Mouse (Mus musculus): ENCODE data around the gene Trim10.

The Trim10 gene

GRCm38 (mm10) chr17:36869284-36869954 lies at the start of gene Trim10:
Trim10 (plus strand) TSS chr17:36869574.
- no peak for DNase-seq (ENCODE audit: low spot score)

- peak; percentile 37 for DNase-seq (ENCODE audit: low spot score)
These were observed 45.4 kb upstream of the Trim10 start for GRCm38 (mm10) chr17:36824005-36824404.

GRCm38 (mm10) chr17:36825525-36825924 lies 43.8 kb upstream of the Trim10 start:
- DNase-seq (ENCODE audit: low spot score) = no peak

GRCm38 (mm10) chr17:36826002-36826401 lies 43.4 kb upstream of the Trim10 start:
- peak; percentile 84 for DNase-seq (ENCODE audit: low spot score)

- DNase-seq (ENCODE audit: low spot score) = no peak
These were observed 40.9 kb upstream of the Trim10 start for GRCm38 (mm10) chr17:36828488-36828887.

GRCm38 (mm10) chr17:36830470-36830869 lies 38.9 kb upstream of the Trim10 start:
- DNase-seq (ENCODE audit: low spot score) = no peak

GRCm38 (mm10) chr17:36832694-36833093 lies 36.7 kb upstream of the Trim10 start:
- DNase-seq (ENCODE audit: low spot score) = no peak

GRCm38 (mm10) chr17:36835591-36836426 lies 33.6 kb upstream of the Trim10 start:
- no peak for DNase-seq (ENCODE audit: low spot score)

GRCm38 (mm10) chr17:36836427-36836812 lies 33.0 kb upstream of the Trim10 start:
- DNase-seq (ENCODE audit: low spot score) = no peak

- peak; percentile 94 for DNase-seq (ENCODE audit: low spot score)
These were observed 32.3 kb upstream of the Trim10 start, which contains the start of gene Trim26 for GRCm38 (mm10) chr17:36836874-36837647. Trim26 (plus strand) TSS chr17:36837134.

GRCm38 (mm10) chr17:36839001-36839400 lies 30.4 kb upstream of the Trim10 start:
- DNase-seq (ENCODE audit: low spot score) = no peak

- no peak for DNase-seq (ENCODE audit: low spot score)
These were observed 29.4 kb upstream of the Trim10 start for GRCm38 (mm10) chr17:36839931-36840330.

- no peak for DNase-seq (ENCODE audit: low spot score)
These were observed 28.4 kb upstream of the Trim10 start for GRCm38 (mm10) chr17:36840961-36841445.

GRCm38 (mm10) chr17:36843696-36844095 lies 25.7 kb upstream of the Trim10 start:
- DNase-seq (ENCODE audit: low spot score) = no peak

- no peak for DNase-seq (ENCODE audit: low spot score)
These were observed 25.1 kb upstream of the Trim10 start for GRCm38 (mm10) chr17:36844286-36844719.

GRCm38 (mm10) chr17:36844725-36845124 lies 24.6 kb upstream of the Trim10 start:
- no peak for DNase-seq (ENCODE audit: low spot score)

- no peak for DNase-seq (ENCODE audit: low spot score)
These were observed 20.5 kb upstream of the Trim10 start for GRCm38 (mm10) chr17:36848911-36849310.

GRCm38 (mm10) chr17:36849992-36850391 lies 19.4 kb upstream of the Trim10 start:
- no peak for DNase-seq (ENCODE audit: low spot score)

GRCm38 (mm10) chr17:36851200-36851599 lies 18.2 kb upstream of the Trim10 start:
- no peak for DNase-seq (ENCODE audit: low spot score)

GRCm38 (mm10) chr17:36851627-36852026 lies 17.7 kb upstream of the Trim10 start:
- no peak for DNase-seq (ENCODE audit: low spot score)

- DNase-seq (ENCODE audit: low spot score) = no peak
These were observed 13.9 kb upstream of the Trim10 start for GRCm38 (mm10) chr17:36855484-36855883.

GRCm38 (mm10) chr17:36856236-36856635 lies 13.1 kb upstream of the Trim10 start:
- no peak for DNase-seq (ENCODE audit: low spot score)
